Mouse (Mus musculus): ENCODE data around the gene Fasl. TPM values are rescaled to one million over a fixed set of nuclear protein-coding genes. Genes with fewer than 3 reads are reported as not detected.

Gene Fasl
- polyA plus RNA-seq, 1 experiment: not detected

- Histone ChIP-seq H3K27ac (ENCODE audit: insufficient read depth, low read depth, low read length) (no peak overlapping the region), H3K4me1 (ENCODE audit: control insufficient read depth, insufficient read depth, low read length) (no peaks in the 10 kb centered on the region), H3K4me3 (ENCODE audit: insufficient read depth, low read depth, low read length) (no peak overlapping the region)
- WGBS: 94% methylated on average over 10 of the region's 10 CpGs
- TF ChIP-seq CTCF (IDR thresholded peaks at IDR 0.05; ENCODE audit: insufficient read depth, low read depth, low read length) (no peak), POLR2A (IDR thresholded peaks at IDR 0.05; ENCODE audit: insufficient read depth, low read depth, low read length) (no peak)
Observed at GRCm38 (mm10) chr1:161794447-161795211, 6.3 kb upstream of the Fasl start.

- TF ChIP-seq POLR2A (IDR thresholded peaks at IDR 0.05; ENCODE audit: insufficient read depth, low read depth, low read length) (no peak), CTCF (IDR thresholded peaks at IDR 0.05; ENCODE audit: insufficient read depth, low read depth, low read length) (no peak)
- H3K4me1 ChIP-seq (ENCODE audit: control insufficient read depth, insufficient read depth, low read length): no peaks in the 10 kb centered on the region
- H3K4me3 ChIP-seq (ENCODE audit: insufficient read depth, low read depth, low read length): no peak overlapping the region
- no peak overlapping the region for H3K27ac ChIP-seq (ENCODE audit: insufficient read depth, low read depth, low read length)
- WGBS: 87% methylated on average over 3 of the region's 3 CpGs
Observed at GRCm38 (mm10) chr1:161793321-161793720, 5.0 kb upstream of the Fasl start.

GRCm38 (mm10) chr1:161792687-161792969, 4.3 kb upstream of the Fasl start:
- WGBS: 92% methylated on average over 4 of the region's 4 CpGs
- no peak overlapping the region for H3K27ac ChIP-seq (ENCODE audit: insufficient read depth, low read depth, low read length)
- H3K4me1 ChIP-seq (ENCODE audit: control insufficient read depth, insufficient read depth, low read length): no peaks in the 10 kb centered on the region
- no peak overlapping the region for H3K4me3 ChIP-seq (ENCODE audit: insufficient read depth, low read depth, low read length)
- TF ChIP-seq CTCF (IDR thresholded peaks at IDR 0.05; ENCODE audit: insufficient read depth, low read depth, low read length): no peak
- TF ChIP-seq POLR2A (IDR thresholded peaks at IDR 0.05; ENCODE audit: insufficient read depth, low read depth, low read length): no peak

- 88% methylated on average over 8 of the region's 8 CpGs for WGBS
- TF ChIP-seq CTCF (IDR thresholded peaks at IDR 0.05; ENCODE audit: insufficient read depth, low read depth, low read length) (no peak), POLR2A (IDR thresholded peaks at IDR 0.05; ENCODE audit: insufficient read depth, low read depth, low read length) (no peak)
- H3K27ac ChIP-seq (ENCODE audit: insufficient read depth, low read depth, low read length): no peak overlapping the region
Observed at GRCm38 (mm10) chr1:161791854-161792686, 3.8 kb upstream of the Fasl start.

GRCm38 (mm10) chr1:161782725-161783124, 5.6 kb downstream of the Fasl start:
- WGBS: 81% methylated on average over 2 of the region's 2 CpGs
- Histone ChIP-seq H3K27ac (ENCODE audit: insufficient read depth, low read depth, low read length) (no peak overlapping the region), H3K4me1 (ENCODE audit: control insufficient read depth, insufficient read depth, low read length) (no peaks in the 10 kb centered on the region), H3K4me3 (ENCODE audit: insufficient read depth, low read depth, low read length) (no peak overlapping the region)
- no peak for TF ChIP-seq POLR2A (IDR thresholded peaks at IDR 0.05; ENCODE audit: insufficient read depth, low read depth, low read length)
- TF ChIP-seq CTCF (IDR thresholded peaks at IDR 0.05; ENCODE audit: insufficient read depth, low read depth, low read length): no peak

More at GRCm38 (mm10) chr1:161791854-161792686, 3.8 kb upstream of the Fasl start:
- Histone ChIP-seq H3K4me1 (ENCODE audit: control insufficient read depth, insufficient read depth, low read length) (no peaks in the 10 kb centered on the region), H3K4me3 (ENCODE audit: insufficient read depth, low read depth, low read length) (no peak overlapping the region)

- no peaks in the 10 kb centered on the region for H3K4me1 ChIP-seq (ENCODE audit: control insufficient read depth, insufficient read depth, low read length)
- 91% methylated on average over 5 of the region's 5 CpGs for WGBS
- no peak overlapping the region for H3K27ac ChIP-seq (ENCODE audit: insufficient read depth, low read depth, low read length)
- TF ChIP-seq CTCF (IDR thresholded peaks at IDR 0.05; ENCODE audit: insufficient read depth, low read depth, low read length) (no peak), POLR2A (IDR thresholded peaks at IDR 0.05; ENCODE audit: insufficient read depth, low read depth, low read length) (no peak)
- no peak overlapping the region for H3K4me3 ChIP-seq (ENCODE audit: insufficient read depth, low read depth, low read length)
Observed at GRCm38 (mm10) chr1:161781594-161781993, 6.7 kb downstream of the Fasl start.

GRCm38 (mm10) chr1:161779057-161779456, 9.2 kb downstream of the Fasl start:
- no peak for TF ChIP-seq CTCF (IDR thresholded peaks at IDR 0.05; ENCODE audit: insufficient read depth, low read depth, low read length)
- no peak for TF ChIP-seq POLR2A (IDR thresholded peaks at IDR 0.05; ENCODE audit: insufficient read depth, low read depth, low read length)
- Histone ChIP-seq H3K27ac (ENCODE audit: insufficient read depth, low read depth, low read length) (no peak overlapping the region), H3K4me3 (ENCODE audit: insufficient read depth, low read depth, low read length) (no peak overlapping the region), H3K4me1 (ENCODE audit: control insufficient read depth, insufficient read depth, low read length) (no peaks in the 10 kb centered on the region)

GRCm38 (mm10) chr1:161775151-161775550, 13.1 kb downstream of the Fasl start:
- Histone ChIP-seq H3K27ac (ENCODE audit: insufficient read depth, low read depth, low read length) (no peak overlapping the region), H3K4me1 (ENCODE audit: control insufficient read depth, insufficient read depth, low read length) (no peaks in the 10 kb centered on the region), H3K4me3 (ENCODE audit: insufficient read depth, low read depth, low read length) (no peak overlapping the region)
- TF ChIP-seq CTCF (IDR thresholded peaks at IDR 0.05; ENCODE audit: insufficient read depth, low read depth, low read length) (no peak), POLR2A (IDR thresholded peaks at IDR 0.05; ENCODE audit: insufficient read depth, low read depth, low read length) (no peak)
- WGBS: 91% methylated on average over 6 of the region's 6 CpGs

GRCm38 (mm10) chr1:161771293-161771692, 17.0 kb downstream of the Fasl start:
- Histone ChIP-seq H3K4me1 (ENCODE audit: control insufficient read depth, insufficient read depth, low read length) (no peaks in the 10 kb centered on the region), H3K4me3 (ENCODE audit: insufficient read depth, low read depth, low read length) (no peak overlapping the region), H3K27ac (ENCODE audit: insufficient read depth, low read depth, low read length) (no peak overlapping the region)
- WGBS: 95% methylated on average over 2 of the region's 2 CpGs
- TF ChIP-seq POLR2A (IDR thresholded peaks at IDR 0.05; ENCODE audit: insufficient read depth, low read depth, low read length) (no peak), CTCF (IDR thresholded peaks at IDR 0.05; ENCODE audit: insufficient read depth, low read depth, low read length) (no peak)

Measured in olfactory bulb, adult 2 months (tissue).